Mouse (Mus musculus) heart, postnatal 0 days (tissue): Measurements from ENCODE around the gene Cttn.

Experiments
- CTCF ChIP-seq: IDR thresholded peaks from 2 replicates; pipeline ENCODE4 v1.5.1; 2016; ENCODE audit warnings: antibody characterized with exemption, control low read depth, low read depth
- EP300 ChIP-seq: IDR thresholded peaks from 2 replicates; pipeline ENCODE4 v1.6.1; 2016; ENCODE audit warnings: antibody characterized with exemption, low read depth

- TF ChIP-seq EP300, result no peak
- TF ChIP-seq CTCF, result no peak
These were observed 29.3 kb downstream of the Cttn start for GRCm38 (mm10) chr7:144441466-144441865.
